Mouse (Mus musculus) NIH3T3 (cell line): ENCODE data around the gene Mrpl52.

Experiments
- DNase-seq: peaks from one replicate; pipeline ENCODE4 v3.0.0-alpha.2; 2012; ENCODE audit warnings: low read depth

Mrpl52 gene

GRCm38 (mm10) chr14:54471467-54471866, 44.8 kb downstream of the Mrpl52 start:
- DNase-seq: no peak

- DNase-seq: peak; percentile 34
These were observed 46.0 kb downstream of the Mrpl52 start for GRCm38 (mm10) chr14:54472671-54473070.

- DNase-seq: no peak
These were observed 48.0 kb downstream of the Mrpl52 start for GRCm38 (mm10) chr14:54474744-54475143.

GRCm38 (mm10) chr14:54475941-54476844, 49.5 kb downstream of the Mrpl52 start, which contains the start of gene Rem2:
Gene Rem2, plus strand, starts transcription at chr14:54476100.
- DNase-seq: peak; percentile 38

GRCm38 (mm10) chr14:54477172-54477909, 50.6 kb downstream of the Mrpl52 start:
- no peak for DNase-seq
